Mouse (Mus musculus): ENCODE measurements around the gene Ankrd33.

DNA sequence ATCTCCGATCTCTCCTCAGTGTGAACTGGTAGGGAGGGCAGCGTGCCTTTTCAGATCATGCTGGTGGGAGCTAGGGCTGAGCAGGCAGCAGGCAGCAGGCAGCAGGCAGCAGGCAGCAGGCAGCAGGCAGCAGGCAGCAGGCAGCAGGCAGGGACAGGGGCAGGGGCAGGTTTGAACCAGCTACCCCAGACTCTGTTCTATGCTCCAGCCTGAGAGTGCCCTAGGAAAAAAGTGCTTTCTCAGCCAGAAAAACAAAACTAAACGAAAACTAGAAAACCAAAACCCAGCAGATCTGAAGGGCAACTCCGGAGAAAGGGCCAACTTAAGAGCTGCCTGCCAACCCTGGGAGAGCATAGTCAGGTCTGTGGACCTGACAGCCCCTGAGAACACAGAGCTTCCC, 46.9 kb upstream of the Ankrd33 start:
- TF ChIP-seq CTCF (IDR thresholded peaks at IDR 0.05; ENCODE audit: low read depth, low read length) (no peak), POLR2A (IDR thresholded peaks at IDR 0.05; ENCODE audit: extremely low read depth, insufficient read depth, low read length) (no peak)
